Mouse (Mus musculus): ENCODE data around the gene Ppp3r2. TPM values are rescaled to one million over a fixed set of nuclear protein-coding genes. Genes with fewer than 3 reads are reported as not detected.

Gene Ppp3r2
- polyA plus RNA-seq, 1 experiment: not detected

DNA sequence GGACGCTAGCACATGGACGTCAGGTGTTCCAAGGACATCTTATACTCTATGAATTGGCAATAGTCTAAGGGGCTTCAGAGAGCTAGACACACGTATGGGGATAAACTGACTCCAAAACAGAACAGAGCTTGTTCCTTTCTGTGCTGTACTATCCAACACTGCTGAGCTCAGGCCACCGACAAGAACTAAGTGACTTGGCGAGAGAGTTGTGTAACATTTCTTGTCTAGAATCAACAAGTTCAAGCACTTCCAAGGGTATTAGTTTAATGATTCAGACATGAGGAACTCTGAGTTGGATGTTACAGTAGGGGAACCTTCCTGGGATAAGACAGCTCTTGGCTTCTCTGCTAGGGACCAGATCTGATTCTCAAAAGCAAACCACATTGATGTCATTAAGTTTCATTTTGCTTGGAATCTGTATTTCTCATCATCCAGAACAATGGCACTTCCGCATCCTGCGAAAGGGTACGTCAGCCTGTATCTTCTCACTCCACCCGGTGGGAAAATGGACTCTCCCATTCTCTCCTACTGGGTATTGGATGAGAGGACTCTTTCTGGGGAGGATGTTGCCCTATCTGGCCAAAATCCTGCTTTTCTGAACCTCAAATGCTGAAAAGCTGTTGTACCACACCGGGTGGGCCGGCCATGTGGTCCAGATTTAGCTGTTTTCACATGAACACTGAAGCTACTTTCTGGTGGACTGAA, 1.5 kb downstream of the Ppp3r2 start:
- Histone ChIP-seq H3K36me3 (ENCODE audit: control insufficient read depth, insufficient read depth) (no peaks in the 10 kb centered on the region), H3ac (ENCODE audit: control insufficient read depth, insufficient read length, low read depth) (no peak overlapping the region), H3K27me3 (ENCODE audit: control insufficient read depth, insufficient read depth, insufficient read length) (no peaks in the 10 kb centered on the region), H3K79me2 (ENCODE audit: control insufficient read depth, insufficient read depth) (no peaks in the 10 kb centered on the region), H3K79me3 (ENCODE audit: low read depth) (no peaks in the 10 kb centered on the region), H3K4me3 (ENCODE audit: insufficient read depth, poor library complexity, severe bottlenecking) (no peak overlapping the region)
- TF ChIP-seq MYOD1 (IDR thresholded peaks at IDR 0.05; ENCODE audit: control insufficient read depth, insufficient read length, low read depth) (no peak), CTCF (IDR thresholded peaks at IDR 0.05; ENCODE audit: control insufficient read depth, insufficient read depth, insufficient read length) (no peak), MAX (IDR thresholded peaks at IDR 0.05) (no peak), MYOG (IDR thresholded peaks at IDR 0.05; ENCODE audit: control insufficient read depth, extremely low read depth, insufficient read length) (no peak), USF1 (IDR thresholded peaks at IDR 0.05; ENCODE audit: low read depth) (no peak), CEBPB (IDR thresholded peaks at IDR 0.05; ENCODE audit: low read depth) (no peak), FOSL1 (IDR thresholded peaks at IDR 0.05; ENCODE audit: insufficient read depth, low read length, poor library complexity, severe bottlenecking) (no peak)

DNA sequence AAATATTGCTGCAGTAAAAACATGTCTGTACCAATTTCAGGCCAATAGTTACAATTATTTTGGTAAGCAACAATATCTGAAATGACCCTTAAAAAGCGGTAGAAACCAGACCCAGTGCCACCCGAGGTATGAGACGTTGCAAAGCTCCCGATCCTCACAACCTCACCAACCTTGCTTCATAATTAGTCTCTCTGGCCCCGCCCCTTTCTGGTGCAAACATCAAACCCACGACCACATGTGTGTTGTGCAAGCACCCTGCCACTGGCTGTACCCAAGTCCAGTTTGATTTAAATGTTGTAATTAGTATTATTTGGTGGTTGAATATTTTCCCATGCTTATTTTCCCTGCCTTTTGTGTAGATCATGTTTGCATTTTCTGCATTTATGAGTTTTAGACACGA, 5.0 kb downstream of the Ppp3r2 start:
- H3K36me3 ChIP-seq (ENCODE audit: control insufficient read depth, insufficient read depth): no peaks in the 10 kb centered on the region
- no peak overlapping the region for H3ac ChIP-seq (ENCODE audit: control insufficient read depth, insufficient read length, low read depth)
- H3K4me3 ChIP-seq (ENCODE audit: insufficient read depth, poor library complexity, severe bottlenecking): no peak overlapping the region
- no peaks in the 10 kb centered on the region for H3K79me2 ChIP-seq (ENCODE audit: control insufficient read depth, insufficient read depth)
- TF ChIP-seq USF1 (IDR thresholded peaks at IDR 0.05; ENCODE audit: low read depth): no peak
- no peak for TF ChIP-seq FOSL1 (IDR thresholded peaks at IDR 0.05; ENCODE audit: insufficient read depth, low read length, poor library complexity, severe bottlenecking)
- TF ChIP-seq MYOG (IDR thresholded peaks at IDR 0.05; ENCODE audit: control insufficient read depth, extremely low read depth, insufficient read length): no peak
- no peak for TF ChIP-seq MAX (IDR thresholded peaks at IDR 0.05)
- no peak for TF ChIP-seq CTCF (IDR thresholded peaks at IDR 0.05; ENCODE audit: control insufficient read depth, insufficient read depth, insufficient read length)
- no peak for TF ChIP-seq CEBPB (IDR thresholded peaks at IDR 0.05; ENCODE audit: low read depth)
- no peak for TF ChIP-seq MYOD1 (IDR thresholded peaks at IDR 0.05; ENCODE audit: control insufficient read depth, insufficient read length, low read depth)
- H3K79me3 ChIP-seq (ENCODE audit: low read depth): no peaks in the 10 kb centered on the region
- H3K27me3 ChIP-seq (ENCODE audit: control insufficient read depth, insufficient read depth, insufficient read length): no peaks in the 10 kb centered on the region

GRCm38 (mm10) chr4:49676071-49676470, 5.8 kb downstream of the Ppp3r2 start:
- Histone ChIP-seq H3K79me3 (ENCODE audit: low read depth) (no peaks in the 10 kb centered on the region), H3K79me2 (ENCODE audit: control insufficient read depth, insufficient read depth) (no peaks in the 10 kb centered on the region), H3ac (ENCODE audit: control insufficient read depth, insufficient read length, low read depth) (no peak overlapping the region), H3K4me3 (ENCODE audit: insufficient read depth, poor library complexity, severe bottlenecking) (no peak overlapping the region), H3K36me3 (ENCODE audit: control insufficient read depth, insufficient read depth) (no peaks in the 10 kb centered on the region), H3K27me3 (ENCODE audit: control insufficient read depth, insufficient read depth, insufficient read length) (no peaks in the 10 kb centered on the region)
- TF ChIP-seq MYOD1 (IDR thresholded peaks at IDR 0.05; ENCODE audit: control insufficient read depth, insufficient read length, low read depth) (no peak), CTCF (IDR thresholded peaks at IDR 0.05; ENCODE audit: control insufficient read depth, insufficient read depth, insufficient read length) (no peak), FOSL1 (IDR thresholded peaks at IDR 0.05; ENCODE audit: insufficient read depth, low read length, poor library complexity, severe bottlenecking) (no peak), USF1 (IDR thresholded peaks at IDR 0.05; ENCODE audit: low read depth) (no peak), CEBPB (IDR thresholded peaks at IDR 0.05; ENCODE audit: low read depth) (no peak)

DNA sequence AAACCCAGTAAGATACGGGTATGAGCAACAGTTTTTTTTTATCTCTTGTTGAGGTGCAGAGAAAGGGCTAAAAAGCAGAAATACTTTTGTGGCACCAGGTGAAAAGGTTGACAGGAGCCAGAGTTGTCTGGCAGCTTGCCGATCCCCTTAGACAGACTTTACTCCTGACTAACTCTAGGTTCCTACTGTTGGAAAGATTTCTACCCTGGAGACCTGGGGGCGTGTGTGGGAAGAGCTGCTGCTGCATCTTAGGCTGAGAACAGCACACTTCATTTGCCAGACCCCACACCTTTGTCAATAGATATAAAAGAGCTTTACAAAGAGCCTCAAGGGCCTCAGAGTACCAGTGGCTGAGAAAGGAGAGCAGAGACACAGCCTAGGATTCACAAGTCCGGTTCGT, 17.0 kb downstream of the Ppp3r2 start:
- Histone ChIP-seq H3K36me3 (ENCODE audit: control insufficient read depth, insufficient read depth) (peaks cover 16% of the 10 kb centered on the region), H3ac (ENCODE audit: control insufficient read depth, insufficient read length, low read depth) (no peak overlapping the region), H3K27me3 (ENCODE audit: control insufficient read depth, insufficient read depth, insufficient read length) (no peaks in the 10 kb centered on the region), H3K4me3 (ENCODE audit: insufficient read depth, poor library complexity, severe bottlenecking) (no peak overlapping the region), H3K79me2 (ENCODE audit: control insufficient read depth, insufficient read depth) (no peaks in the 10 kb centered on the region), H3K79me3 (ENCODE audit: low read depth) (no peaks in the 10 kb centered on the region)
- TF ChIP-seq CEBPB (IDR thresholded peaks at IDR 0.05; ENCODE audit: low read depth) (no peak), MYOD1 (IDR thresholded peaks at IDR 0.05; ENCODE audit: control insufficient read depth, insufficient read length, low read depth) (no peak), MAX (IDR thresholded peaks at IDR 0.05) (no peak), MYOG (IDR thresholded peaks at IDR 0.05; ENCODE audit: control insufficient read depth, extremely low read depth, insufficient read length) (no peak), USF1 (IDR thresholded peaks at IDR 0.05; ENCODE audit: low read depth) (no peak), CTCF (IDR thresholded peaks at IDR 0.05; ENCODE audit: control insufficient read depth, insufficient read depth, insufficient read length) (no peak), FOSL1 (IDR thresholded peaks at IDR 0.05; ENCODE audit: insufficient read depth, low read length, poor library complexity, severe bottlenecking) (no peak)

DNA sequence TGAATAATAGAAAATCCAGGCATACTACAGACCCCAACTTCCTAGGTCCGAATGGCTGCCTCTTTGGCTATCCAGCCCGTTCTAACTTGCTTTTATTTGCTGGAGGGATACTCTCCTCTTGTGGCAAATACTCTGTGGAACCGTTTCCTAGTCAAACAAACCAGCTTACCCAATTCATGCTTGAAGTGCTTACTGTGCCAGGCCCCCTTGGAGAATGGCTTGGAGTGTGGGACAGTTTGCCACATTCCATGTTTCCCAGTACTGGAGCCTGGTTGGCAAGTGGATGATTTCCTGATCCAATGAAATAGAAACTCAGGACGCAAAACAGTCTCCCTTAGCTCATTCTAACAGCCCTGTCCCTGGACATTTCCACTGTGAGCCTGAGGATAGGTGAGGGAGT, 19.6 kb downstream of the Ppp3r2 start:
- Histone ChIP-seq H3K79me2 (ENCODE audit: control insufficient read depth, insufficient read depth) (no peaks in the 10 kb centered on the region), H3K79me3 (ENCODE audit: low read depth) (no peaks in the 10 kb centered on the region), H3K27me3 (ENCODE audit: control insufficient read depth, insufficient read depth, insufficient read length) (no peaks in the 10 kb centered on the region), H3K36me3 (ENCODE audit: control insufficient read depth, insufficient read depth) (peaks cover 36% of the 10 kb centered on the region), H3ac (ENCODE audit: control insufficient read depth, insufficient read length, low read depth) (no peak overlapping the region), H3K4me3 (ENCODE audit: insufficient read depth, poor library complexity, severe bottlenecking) (no peak overlapping the region)
- TF ChIP-seq USF1 (IDR thresholded peaks at IDR 0.05; ENCODE audit: low read depth) (no peak), MYOG (IDR thresholded peaks at IDR 0.05; ENCODE audit: control insufficient read depth, extremely low read depth, insufficient read length) (no peak), FOSL1 (IDR thresholded peaks at IDR 0.05; ENCODE audit: insufficient read depth, low read length, poor library complexity, severe bottlenecking) (no peak), MYOD1 (IDR thresholded peaks at IDR 0.05; ENCODE audit: control insufficient read depth, insufficient read length, low read depth) (no peak), MAX (IDR thresholded peaks at IDR 0.05) (no peak), CEBPB (IDR thresholded peaks at IDR 0.05; ENCODE audit: low read depth) (no peak), CTCF (IDR thresholded peaks at IDR 0.05; ENCODE audit: control insufficient read depth, insufficient read depth, insufficient read length) (no peak)

Data from C2C12 (cell line).